Mouse (Mus musculus): Measurements from ENCODE around the gene Rtn4rl1.

GRCm38 (mm10) chr11:75224835-75225234 lies 31.3 kb downstream of the Rtn4rl1 start:
- no peak for TF ChIP-seq EP300 (IDR thresholded peaks at IDR 0.05; ENCODE audit: low read depth)
- no peak for TF ChIP-seq CTCF (IDR thresholded peaks at IDR 0.05; ENCODE audit: low read depth)

Measured in liver, postnatal 0 days (tissue).